Mouse (Mus musculus) heart, embryonic 11.5 days (tissue): Measurements from ENCODE around the gene Tmem95. TPM values are rescaled to one million over a fixed set of nuclear protein-coding genes. Genes with fewer than 3 reads are reported as not detected.

Source experiments
- ATAC-seq: fragments of 200-750 bp; cut with Nextera tagmentation; replicated peaks from 2 replicates; pipeline ENCODE4 v1.8.0; 2017; ENCODE audit warnings: moderate library complexity; ENCODE audit not compliant: insufficient number of reproducible peaks, low FRiP score, low TSS enrichment
- H3K27ac ChIP-seq: fragments of 300-500 bp; sonication (generic); 2 replicates; pipeline ENCODE4 v1.5.1; 2014; ENCODE audit warnings: mild to moderate bottlenecking, low read depth, low read length
- H3K27me3 ChIP-seq: fragments of 300-500 bp; sonication (generic); 2 replicates; pipeline ENCODE4 v1.6.1; 2014; ENCODE audit warnings: mild to moderate bottlenecking, low read length, mixed read lengths; ENCODE audit not compliant: control insufficient read depth, insufficient read depth
- H3K36me3 ChIP-seq: fragments of 300-500 bp; sonication (generic); 2 replicates; pipeline ENCODE4 v1.6.1; 2014; ENCODE audit warnings: mild to moderate bottlenecking, low read length, moderate library complexity, mixed read lengths; ENCODE audit not compliant: control insufficient read depth, insufficient read depth
- H3K4me1 ChIP-seq: fragments of 300-500 bp; sonication (generic); 2 replicates; pipeline ENCODE4 v1.6.1; 2014; ENCODE audit warnings: low read length; ENCODE audit not compliant: control insufficient read depth, insufficient read depth
- H3K4me2 ChIP-seq: fragments of 300-500 bp; sonication (generic); 2 replicates; pipeline ENCODE4 v1.6.1; 2014; ENCODE audit warnings: mild to moderate bottlenecking, moderate library complexity
- H3K4me3 ChIP-seq: fragments of 300-500 bp; sonication (generic); 2 replicates; pipeline ENCODE4 v1.5.1; 2014; ENCODE audit warnings: low read depth, low read length
- H3K9ac ChIP-seq: fragments of 300-500 bp; sonication (generic); 2 replicates; pipeline ENCODE4 v1.6.1; 2014; ENCODE audit warnings: mild to moderate bottlenecking, low read depth, low read length, moderate library complexity
- H3K9me3 ChIP-seq: fragments of 300-500 bp; sonication (generic); replicated peaks from 2 replicates; pipeline ENCODE4 v1.6.1; 2016; ENCODE audit warnings: low read length; ENCODE audit not compliant: control insufficient read depth
- WGBS: fragments of 180-500 bp; shearing (Covaris S2); extraction: QIAGEN DNeasy Blood & Tissue Kit; methylation state at CpG from one replicate; pipeline ENCODE4 v1.1.7; 2014; ENCODE audit not compliant: insufficient replicate concordance; 5-methylcytosine and 5-hydroxymethylcytosine counted together
- polyA plus RNA-seq: library from polyadenylated mRNA; unstranded; fragments of >200 nt; fragmentation: Nextera tagmentation; extraction: Ambion mirVana; gene quantifications from 2 replicates; pipeline ENCODE4 v1.2.1, GENCODE M21; 2014

Gene Tmem95
- polyA plus RNA-seq, 1 experiment from 2014 or later = not detected

GRCm38 (mm10) chr11:69913554-69914371 lies 35.9 kb upstream of the Tmem95 start, which contains the start of gene Gps2:
Gene Gps2 (plus strand): TSS chr11:69913888.
- peak; percentile 81 for ATAC-seq
- peaks cover 56% of the 10 kb centered on the region for H3K36me3 ChIP-seq
- H3K4me2 ChIP-seq = peak within 1 kb of the TSS; percentile 99
- H3K4me3 ChIP-seq = peak within 1 kb of the TSS; percentile 90
- H3K9me3 ChIP-seq = no peaks in the 10 kb centered on the region
- H3K27me3 ChIP-seq = no peaks in the 10 kb centered on the region
- peak within 1 kb of the TSS; percentile 94 for H3K9ac ChIP-seq
- WGBS = 2% methylated on average over 59 of the region's 61 CpGs
- peaks cover 25% of the 10 kb centered on the region for H3K4me1 ChIP-seq
- peak within 1 kb of the TSS; percentile 88 for H3K27ac ChIP-seq

GRCm38 (mm10) chr11:69912716-69913530 lies 35.1 kb upstream of the Tmem95 start:
- WGBS = 67% methylated on average over 15 of the region's 15 CpGs
- H3K27ac ChIP-seq = no peak overlapping the region
- peaks cover 24% of the 10 kb centered on the region for H3K4me1 ChIP-seq

GRCm38 (mm10) chr11:69911701-69912100 lies 33.9 kb upstream of the Tmem95 start:
- no peak overlapping the region for H3K27ac ChIP-seq

More at GRCm38 (mm10) chr11:69912716-69913530, 35.1 kb upstream of the Tmem95 start:
- peaks cover 57% of the 10 kb centered on the region for H3K36me3 ChIP-seq
- peak overlapping the region; percentile 99 for H3K4me2 ChIP-seq
- H3K9me3 ChIP-seq = no peaks in the 10 kb centered on the region
- H3K9ac ChIP-seq = peak overlapping the region; percentile 94; the same call in 1 of the 2 replicates
- H3K4me3 ChIP-seq = peak overlapping the region; percentile 90
- ATAC-seq = no peak
- H3K27me3 ChIP-seq = no peaks in the 10 kb centered on the region

GRCm38 (mm10) chr11:69910781-69911560 lies 33.2 kb upstream of the Tmem95 start:
- Histone ChIP-seq H3K27ac (no peak overlapping the region), H3K36me3 (peaks cover 54% of the 10 kb centered on the region), H3K9ac (no peak overlapping the region), H3K4me1 (peaks cover 20% of the 10 kb centered on the region), H3K4me2 (no peak overlapping the region), H3K9me3 (no peaks in the 10 kb centered on the region), H3K27me3 (no peaks in the 10 kb centered on the region), H3K4me3 (no peak overlapping the region)
- WGBS = 91% methylated on average over 17 of the region's 17 CpGs
- ATAC-seq = no peak

More at GRCm38 (mm10) chr11:69911701-69912100, 33.9 kb upstream of the Tmem95 start:
- WGBS = 79% methylated on average over 6 of the region's 6 CpGs
- Histone ChIP-seq H3K27me3 (no peaks in the 10 kb centered on the region), H3K36me3 (peaks cover 58% of the 10 kb centered on the region), H3K4me1 (peaks cover 24% of the 10 kb centered on the region), H3K9ac (no peak overlapping the region), H3K4me3 (no peak overlapping the region), H3K4me2 (no peak overlapping the region), H3K9me3 (no peaks in the 10 kb centered on the region)
- ATAC-seq = no peak

GRCm38 (mm10) chr11:69910177-69910576 lies 32.4 kb upstream of the Tmem95 start:
- Histone ChIP-seq H3K4me1 (peaks cover 12% of the 10 kb centered on the region), H3K9ac (no peak overlapping the region), H3K4me2 (no peak overlapping the region), H3K27me3 (no peaks in the 10 kb centered on the region), H3K4me3 (no peak overlapping the region), H3K27ac (no peak overlapping the region), H3K9me3 (no peaks in the 10 kb centered on the region), H3K36me3 (peaks cover 56% of the 10 kb centered on the region)
- no peak for ATAC-seq
- WGBS = 94% methylated on average over 8 of the region's 8 CpGs

GRCm38 (mm10) chr11:69909174-69909573 lies 31.4 kb upstream of the Tmem95 start:
- no peaks in the 10 kb centered on the region for H3K9me3 ChIP-seq
- H3K36me3 ChIP-seq = peaks cover 61% of the 10 kb centered on the region
- whole genome bisulfite sequencing = 90% methylated on average over 5 of the region's 5 CpGs
- H3K4me3 ChIP-seq = no peak overlapping the region
- no peak overlapping the region for H3K27ac ChIP-seq
- no peak overlapping the region for H3K9ac ChIP-seq
- ATAC-seq = no peak
- no peaks in the 10 kb centered on the region for H3K27me3 ChIP-seq
- H3K4me2 ChIP-seq = no peak overlapping the region
- H3K4me1 ChIP-seq = peaks cover 6% of the 10 kb centered on the region; the same call in 1 of the 2 replicates

GRCm38 (mm10) chr11:69908645-69909044 lies 30.8 kb upstream of the Tmem95 start:
- Histone ChIP-seq H3K4me1 (peaks cover 6% of the 10 kb centered on the region; the same call in 1 of the 2 replicates), H3K9me3 (no peaks in the 10 kb centered on the region), H3K27ac (no peak overlapping the region), H3K36me3 (peaks cover 66% of the 10 kb centered on the region), H3K4me3 (no peak overlapping the region), H3K4me2 (no peak overlapping the region), H3K9ac (no peak overlapping the region), H3K27me3 (no peaks in the 10 kb centered on the region)
- WGBS = 94% methylated on average over 11 of the region's 11 CpGs
- no peak for ATAC-seq

- WGBS = 96% methylated on average over 9 of the region's 9 CpGs
- Histone ChIP-seq H3K27me3 (no peaks in the 10 kb centered on the region), H3K27ac (no peak overlapping the region), H3K4me1 (peaks cover 14% of the 10 kb centered on the region), H3K9ac (no peak overlapping the region), H3K9me3 (no peaks in the 10 kb centered on the region), H3K4me2 (no peak overlapping the region), H3K36me3 (peaks cover 36% of the 10 kb centered on the region), H3K4me3 (no peak overlapping the region)
- ATAC-seq = no peak
These were observed 26.5 kb upstream of the Tmem95 start for GRCm38 (mm10) chr11:69904311-69904710.
